Mouse (Mus musculus) right cerebral cortex, postnatal 4 days (tissue): ENCODE measurements around the gene Cpm.
"Not testable (repeated sequence)": the region's sequence is repeated elsewhere in the genome, so short reads cannot be mapped to it uniquely, and the experiment has no call there.

ENCODE experiments used
- DNase-seq: peaks from one replicate; pipeline ENCODE4 v3.0.0-alpha.2; 2022

Gene Cpm

GRCm38 (mm10) chr10:117691389-117691968 is 62.2 kb downstream of the Cpm start:
- DNase-seq: no peak

- no peak for DNase-seq
Observed at GRCm38 (mm10) chr10:117692173-117692572, 62.9 kb downstream of the Cpm start.

- DNase-seq: no peak
Observed at GRCm38 (mm10) chr10:117692953-117693352, 63.7 kb downstream of the Cpm start.

DNA sequence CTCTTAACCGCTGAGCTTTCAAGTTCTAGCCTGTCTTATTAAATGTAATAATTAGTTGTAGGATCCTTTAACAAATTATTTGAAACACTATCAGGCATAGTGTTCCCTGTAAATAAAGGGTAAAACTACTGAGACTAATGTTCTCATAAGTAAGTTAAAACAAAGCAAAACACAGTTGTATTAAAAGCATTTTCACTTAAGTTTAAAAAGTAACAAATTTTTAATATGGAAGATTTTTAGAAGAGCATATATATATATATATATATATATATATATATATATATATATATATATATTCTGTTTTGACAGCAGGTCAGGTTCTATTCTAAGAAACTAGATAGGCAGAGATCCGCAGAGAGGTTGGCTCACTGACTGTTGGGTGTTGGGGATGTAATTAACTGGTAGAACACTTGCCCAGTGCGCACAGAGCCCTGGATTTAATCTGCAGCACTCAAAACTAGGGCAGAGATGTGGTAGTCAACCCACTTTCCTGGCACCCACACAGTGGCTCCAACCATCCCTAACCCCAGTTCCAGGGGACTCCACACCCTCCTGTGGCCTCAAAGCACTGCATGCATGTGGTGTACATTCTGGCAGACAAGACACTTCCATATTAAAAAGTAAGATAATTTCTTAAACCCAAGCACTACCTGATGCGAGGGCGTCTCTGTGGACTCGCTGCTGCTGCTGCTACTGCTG is 65.1 kb downstream of the Cpm start:
- DNase-seq: no peak

- DNase-seq: no peak
Observed at GRCm38 (mm10) chr10:117695027-117695426, 65.7 kb downstream of the Cpm start.

DNA sequence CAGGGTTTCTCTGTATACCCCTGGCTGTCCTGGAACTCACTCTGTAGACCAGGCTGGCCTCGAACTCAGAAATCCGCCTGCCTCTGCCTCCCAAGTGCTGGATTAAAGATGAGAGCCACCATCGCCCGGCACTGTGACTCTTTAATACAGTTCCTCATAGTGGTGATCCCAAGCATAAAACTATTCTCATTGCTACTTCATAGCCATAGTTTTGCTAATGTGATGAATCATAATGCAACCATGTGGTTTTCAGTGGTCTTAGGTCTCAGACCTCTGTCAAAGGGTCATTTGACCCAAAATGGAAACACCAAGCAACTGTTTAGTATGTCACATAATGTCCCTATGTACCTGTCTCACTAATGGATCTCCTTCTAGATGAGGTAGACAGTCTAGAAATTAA is 66.3 kb downstream of the Cpm start:
- DNase-seq: no peak

GRCm38 (mm10) chr10:117696021-117696826 is 66.9 kb downstream of the Cpm start:
- no peak for DNase-seq

- DNase-seq: no peak
Observed at GRCm38 (mm10) chr10:117696827-117697560, 67.7 kb downstream of the Cpm start.

- no peak for DNase-seq
Observed at GRCm38 (mm10) chr10:117697561-117698115, 68.3 kb downstream of the Cpm start.

DNA sequence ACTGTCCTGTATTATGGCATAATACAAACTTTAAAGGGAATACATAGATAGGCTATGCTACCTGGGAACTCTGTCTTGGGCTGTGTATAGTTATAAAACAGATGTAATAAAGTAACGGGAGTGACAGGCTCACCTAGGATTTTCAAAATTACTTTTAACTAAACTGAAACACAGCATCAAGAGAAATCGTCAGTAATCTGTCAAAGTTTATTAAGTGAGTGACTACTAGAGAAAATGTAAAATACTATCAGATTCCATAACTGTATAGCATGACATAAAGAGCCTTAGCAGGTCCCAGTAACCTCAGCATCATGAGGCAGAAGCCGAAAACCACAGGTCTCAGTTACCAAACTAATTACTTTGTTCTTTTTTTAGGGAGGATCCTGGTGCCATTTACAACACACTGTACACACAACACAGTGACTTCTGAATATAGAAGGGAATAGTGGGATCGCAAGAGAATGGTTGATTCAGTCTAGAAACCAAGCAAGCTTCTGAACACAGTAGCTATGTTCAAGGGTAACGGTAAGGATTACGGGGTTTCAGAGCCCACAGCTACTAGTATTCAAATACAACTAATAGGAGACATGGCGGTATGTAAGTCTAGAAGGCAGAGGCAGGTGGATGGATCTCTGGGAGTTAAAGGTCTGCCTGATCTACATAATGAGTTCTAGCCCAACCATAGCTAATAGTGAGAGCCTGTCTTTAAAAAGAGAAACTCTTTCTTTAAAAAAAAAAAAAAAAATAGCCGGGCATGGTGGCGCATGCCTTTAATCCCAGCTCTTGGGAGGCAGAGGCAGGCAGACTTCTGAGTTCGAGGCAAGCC is 69.2 kb downstream of the Cpm start:
- DNase-seq: no peak

DNA sequence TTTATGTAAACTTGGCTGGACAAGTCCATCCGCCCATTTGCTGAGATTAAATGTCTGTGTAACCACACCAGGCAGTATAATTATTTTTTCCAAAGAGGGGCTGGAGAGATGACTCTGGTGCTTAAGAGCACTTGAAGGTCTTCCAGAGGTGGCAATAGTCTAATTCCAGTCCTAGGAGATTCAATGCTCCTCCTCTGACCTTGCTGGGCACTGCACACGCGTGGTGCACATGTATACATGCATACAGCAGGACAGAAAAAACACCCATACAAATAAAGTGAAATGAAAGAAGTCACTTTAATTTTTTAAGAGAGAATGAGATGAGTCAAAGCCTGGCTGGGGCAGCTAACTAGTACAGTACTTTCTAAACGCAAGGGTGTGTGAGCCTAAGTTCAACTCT is 70.6 kb downstream of the Cpm start:
- DNase-seq: no peak

GRCm38 (mm10) chr10:117700450-117700849 is 71.2 kb downstream of the Cpm start:
- no peak for DNase-seq

- DNase-seq: no peak
Observed at GRCm38 (mm10) chr10:117701034-117701829, 71.9 kb downstream of the Cpm start.

DNA sequence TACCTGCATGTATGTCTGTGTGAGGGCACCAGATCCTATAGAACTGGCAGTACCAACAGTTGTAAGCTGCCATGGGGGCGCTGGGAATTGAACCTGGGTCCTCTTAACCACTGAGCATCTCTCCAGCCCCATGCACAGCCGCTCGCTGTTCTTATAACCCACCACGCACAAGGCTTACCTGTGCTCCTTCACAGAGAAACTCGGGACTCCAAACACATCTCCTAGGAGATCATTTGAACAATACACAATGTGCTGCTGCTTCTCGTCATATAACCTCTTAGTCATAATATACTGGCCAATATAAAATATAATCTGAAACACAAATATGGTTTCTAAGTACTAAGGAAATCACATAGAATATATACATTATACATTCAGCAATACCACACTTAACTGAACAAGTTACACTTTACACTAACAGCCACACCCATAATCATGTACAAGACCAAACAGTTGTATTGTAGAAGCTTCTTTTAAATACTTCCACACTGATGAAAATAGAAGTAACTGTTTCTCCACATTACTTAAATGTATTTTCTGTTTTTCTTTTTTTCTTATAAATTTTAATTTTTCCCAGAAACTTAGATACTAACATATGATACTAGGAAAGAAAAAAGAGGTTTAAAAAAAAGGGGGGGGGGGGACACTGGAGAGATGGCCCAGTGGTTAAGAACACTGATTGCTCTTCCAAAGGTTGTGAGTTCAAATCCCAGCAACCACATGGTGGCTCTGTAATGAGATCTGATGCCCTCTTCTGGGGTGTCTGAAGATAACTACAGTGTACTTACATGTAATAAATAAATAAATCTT is 72.9 kb downstream of the Cpm start:
- DNase-seq: no peak

DNA sequence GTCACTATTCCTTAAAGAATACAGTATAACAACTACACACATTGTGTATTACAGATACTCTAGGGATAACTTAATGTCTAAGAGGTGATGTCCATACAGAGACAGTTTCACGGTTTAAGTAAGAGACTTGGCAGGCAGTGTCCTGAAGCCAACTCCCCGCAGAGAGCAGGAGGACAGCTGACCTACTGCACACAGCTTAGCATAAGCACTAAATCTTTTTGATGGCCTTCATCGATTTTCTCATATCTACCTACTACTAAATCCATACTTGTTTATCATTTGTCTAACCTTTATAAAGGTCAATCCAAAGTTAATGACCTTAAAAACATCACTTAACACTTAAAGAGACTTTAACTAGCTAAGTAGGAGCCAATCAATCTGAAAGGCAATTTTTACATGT is 74.2 kb downstream of the Cpm start:
- DNase-seq: no peak

DNA sequence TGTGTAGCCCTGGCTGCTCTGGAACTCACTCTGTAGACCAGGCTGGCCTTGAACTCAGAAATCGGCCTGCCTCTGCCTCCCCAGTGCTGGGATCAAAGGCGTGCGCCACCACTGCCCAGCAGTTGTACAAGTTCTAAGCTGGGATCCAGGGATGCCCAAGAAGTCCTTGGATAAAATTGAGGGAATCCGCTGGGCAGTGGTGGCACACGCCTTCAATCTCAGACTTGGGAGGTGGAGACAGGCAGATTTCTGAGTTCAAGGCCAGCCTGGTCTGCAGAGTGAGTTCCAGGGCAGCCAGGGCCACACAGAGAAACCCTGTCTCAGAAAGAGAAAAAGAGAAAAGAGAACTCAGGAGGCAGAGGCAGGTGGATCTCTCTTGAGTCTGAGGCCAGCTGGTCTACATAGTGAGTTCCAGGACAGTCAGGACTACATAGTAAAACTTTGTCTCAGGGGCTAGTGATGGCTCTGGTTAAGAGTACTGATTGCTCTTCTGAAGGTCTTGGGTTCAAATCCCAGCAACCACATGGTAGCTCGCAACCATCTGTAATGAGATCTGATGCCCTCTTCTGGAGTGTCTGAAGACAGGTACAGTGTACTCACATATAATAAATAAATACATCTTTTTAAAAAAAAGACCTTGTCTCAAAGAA is 75.1 kb downstream of the Cpm start:
- not testable (repeated sequence) for DNase-seq

DNA sequence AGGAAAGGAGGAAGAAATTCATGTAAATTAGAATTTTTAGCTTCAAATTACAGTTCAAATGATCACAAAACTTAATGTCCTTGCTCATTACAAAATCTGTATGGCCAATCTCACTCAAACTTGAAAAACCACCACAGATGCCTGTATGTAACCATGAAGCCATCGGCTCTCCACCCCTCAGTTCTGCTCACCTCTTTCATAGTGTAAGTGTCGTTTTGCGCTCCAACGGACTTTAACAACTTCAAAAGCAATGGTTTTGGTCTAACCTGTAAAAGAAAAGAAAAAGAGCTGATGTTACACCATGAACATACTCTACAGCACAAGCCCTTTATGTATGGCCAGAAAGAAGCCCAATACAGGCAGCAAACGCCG is 75.7 kb downstream of the Cpm start:
- DNase-seq: no peak

GRCm38 (mm10) chr10:117705806-117706205 is 76.5 kb downstream of the Cpm start:
- DNase-seq: no peak

DNA sequence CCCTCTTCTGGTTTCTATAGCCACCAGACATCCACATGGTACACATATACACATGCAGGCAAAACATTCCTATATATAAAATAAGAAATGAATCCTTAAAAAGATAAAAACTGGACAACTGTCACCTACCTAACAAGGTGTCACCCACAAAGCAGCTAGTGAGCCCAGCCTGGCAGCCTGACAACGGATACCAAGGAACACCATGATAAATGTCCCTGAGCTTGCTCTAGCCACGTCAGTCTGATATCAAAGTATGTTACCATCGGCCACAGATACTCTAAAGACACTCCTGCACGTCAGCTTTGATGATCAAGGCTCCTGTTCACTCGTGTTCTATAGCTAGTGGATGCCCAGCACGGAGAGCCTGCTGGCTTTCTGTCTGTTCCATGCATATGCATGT is 77.1 kb downstream of the Cpm start:
- DNase-seq: no peak
